Mouse (Mus musculus) brown adipose tissue, adult 24 weeks (tissue): ENCODE data around the gene Syce2. TPM values are rescaled to one million over a fixed set of nuclear protein-coding genes. Genes with fewer than 3 reads are reported as not detected.

Experiments
- H3K27ac ChIP-seq: fragments of 200-500 bp; replicated peaks from 2 replicates; pipeline ENCODE4 v1.5.1; 2012; ENCODE audit warnings: low read depth, mild to moderate bottlenecking, low read length
- H3K4me1 ChIP-seq: fragments of 200-500 bp; 2 replicates; pipeline ENCODE4 v1.6.1; 2012; ENCODE audit warnings: low read length, mixed read lengths; ENCODE audit not compliant: control insufficient read depth, insufficient read depth, insufficient read length
- H3K4me3 ChIP-seq: fragments of 200-500 bp; 2 replicates; pipeline ENCODE4 v1.5.1; 2012; ENCODE audit warnings: low read depth, mild to moderate bottlenecking, low read length, moderate library complexity; ENCODE audit not compliant: insufficient read depth
- polyA plus RNA-seq: library from polyadenylated mRNA; stranded (reverse); fragments of >200 nt; gene quantifications from 2 replicates; pipeline ENCODE4 v1.2.4, GENCODE M21; 2012; ENCODE audit not compliant: missing spikeins, insufficient read depth, insufficient read length

The Syce2 gene
- polyA plus RNA-seq, 1 experiment = 3.6 TPM

DNA sequence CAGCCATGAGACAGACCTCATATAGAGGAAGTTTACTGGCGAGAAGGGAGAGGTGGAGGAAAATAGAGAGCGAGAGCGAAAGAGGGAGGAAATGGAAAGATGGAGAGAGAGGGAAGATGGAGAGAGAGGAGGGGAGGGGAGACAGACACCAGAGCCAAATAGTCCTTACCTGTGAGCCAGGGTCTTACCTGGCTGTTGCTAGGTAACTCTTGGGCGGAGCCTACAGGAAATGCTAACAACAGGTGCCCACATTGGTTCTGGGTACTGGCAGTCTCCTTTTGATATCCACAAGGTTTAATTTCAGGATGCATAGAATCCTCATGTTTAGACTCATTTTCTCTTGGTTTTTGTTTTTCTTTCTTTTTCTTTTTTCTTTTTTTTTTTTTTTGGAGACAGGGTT, 1.1 kb downstream of the Syce2 start:
- peaks cover 3% of the 10 kb centered on the region; the same call in 1 of the 2 replicates for H3K4me1 ChIP-seq
- H3K4me3 ChIP-seq = peak overlapping the region; percentile 52; the same call in 1 of the 2 replicates
- H3K27ac ChIP-seq = no peak overlapping the region

- no peak overlapping the region for H3K4me3 ChIP-seq
- no peak overlapping the region for H3K27ac ChIP-seq
- peaks cover 3% of the 10 kb centered on the region; the same call in 1 of the 2 replicates for H3K4me1 ChIP-seq
Measured at GRCm38 (mm10) chr8:84874339-84874738, 2.4 kb downstream of the Syce2 start.

DNA sequence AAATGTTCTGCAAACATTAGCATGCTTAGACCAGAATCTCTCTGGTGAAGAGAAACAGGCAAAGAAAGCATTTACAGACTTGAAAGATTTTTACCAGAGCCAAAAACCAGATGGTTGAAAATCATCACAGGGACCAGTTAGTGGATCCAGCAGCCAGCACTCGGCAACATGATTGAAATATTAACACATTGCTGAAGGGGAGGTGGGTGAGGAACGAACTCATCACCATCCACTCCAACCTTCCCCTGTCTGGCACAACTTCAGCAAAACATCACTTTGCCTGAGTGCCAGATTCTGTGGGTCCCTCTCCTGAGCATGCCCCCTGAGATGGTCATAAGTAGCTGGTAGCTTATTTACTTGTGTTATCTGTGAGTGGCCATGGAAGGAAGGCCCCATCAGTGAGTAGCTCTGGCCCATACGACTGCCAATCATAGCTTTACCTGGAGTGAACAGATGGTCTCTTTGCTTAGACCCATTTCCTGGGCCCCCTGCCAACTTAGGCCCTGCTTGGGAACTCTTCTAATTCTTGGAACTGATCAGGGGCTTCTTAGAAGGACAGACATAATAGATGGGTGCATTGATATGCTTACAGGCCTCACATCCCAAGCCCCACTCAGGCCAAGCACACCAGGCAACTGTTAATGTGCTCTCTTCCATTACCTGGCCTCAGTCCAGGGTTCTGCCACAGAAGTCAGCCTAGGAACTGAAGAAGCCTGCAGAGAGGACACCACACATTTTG, 5.6 kb downstream of the Syce2 start:
- Histone ChIP-seq H3K27ac (no peak overlapping the region), H3K4me1 (peaks cover 3% of the 10 kb centered on the region; the same call in 1 of the 2 replicates), H3K4me3 (no peak overlapping the region)

DNA sequence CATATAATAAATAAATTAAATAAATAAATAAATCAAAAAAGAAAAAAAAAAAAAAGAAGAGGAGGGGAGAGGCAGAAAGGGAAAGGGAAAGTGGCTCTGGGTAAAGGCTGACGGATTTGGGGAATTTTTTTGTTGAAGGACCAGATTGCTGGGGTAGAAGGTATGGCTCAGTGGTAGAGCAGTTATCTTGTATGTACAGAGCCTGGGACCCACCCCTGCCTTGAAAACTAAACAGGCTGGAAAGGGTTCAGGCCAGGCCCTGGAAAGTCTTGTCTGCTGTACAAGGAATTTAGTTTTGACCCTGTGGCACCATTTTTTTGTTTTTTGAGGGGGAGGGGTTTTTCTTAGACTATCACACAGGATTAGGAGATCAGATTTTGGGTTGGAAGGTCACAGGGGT, 7.0 kb downstream of the Syce2 start:
- Histone ChIP-seq H3K4me3 (no peak overlapping the region), H3K4me1 (no peaks in the 10 kb centered on the region), H3K27ac (no peak overlapping the region)

DNA sequence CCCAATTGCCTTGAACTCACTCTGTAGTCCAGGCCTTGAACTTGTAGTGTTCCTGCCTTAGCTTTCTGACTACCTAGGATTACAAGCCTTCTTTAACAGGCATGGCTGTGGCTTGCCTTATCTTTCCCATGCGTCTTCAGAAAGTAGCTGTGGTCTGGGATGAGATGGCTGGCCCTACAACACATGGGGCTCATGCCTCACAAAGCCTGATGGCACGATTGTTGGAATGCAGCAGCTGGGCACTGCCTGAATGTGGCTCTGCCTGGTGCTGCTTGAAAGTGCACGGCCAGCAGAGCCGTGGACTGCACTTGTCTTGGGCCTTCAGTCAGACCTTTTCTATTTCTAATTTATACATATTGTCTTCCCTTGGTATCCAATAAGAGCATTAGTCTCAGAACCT, 12.8 kb downstream of the Syce2 start:
- Histone ChIP-seq H3K4me3 (no peak overlapping the region), H3K4me1 (no peaks in the 10 kb centered on the region), H3K27ac (no peak overlapping the region)

DNA sequence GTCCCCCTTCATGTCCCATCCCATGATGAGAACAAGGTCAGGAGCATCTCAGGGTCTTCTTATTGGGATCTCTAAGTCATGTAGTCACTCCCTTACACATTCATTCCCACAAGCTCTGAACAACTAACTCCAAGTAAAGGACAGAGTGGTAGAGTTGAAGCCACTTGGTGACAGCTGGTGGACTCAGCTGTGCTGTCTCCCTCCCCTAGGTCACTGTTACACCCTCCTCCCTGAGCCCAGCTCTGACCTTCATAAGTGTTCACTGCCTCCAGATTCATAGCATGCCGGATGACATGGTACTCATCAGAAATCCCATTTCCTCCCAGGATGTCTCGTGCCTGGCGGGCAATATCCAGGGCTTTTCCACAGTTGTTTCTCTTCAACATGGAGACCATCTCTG, 16.4 kb downstream of the Syce2 start:
- H3K4me1 ChIP-seq = peaks cover 3% of the 10 kb centered on the region; the same call in 1 of the 2 replicates
- H3K4me3 ChIP-seq = no peak overlapping the region
- no peak overlapping the region for H3K27ac ChIP-seq

- H3K4me1 ChIP-seq = peaks cover 3% of the 10 kb centered on the region; the same call in 1 of the 2 replicates
- H3K4me3 ChIP-seq = no peak overlapping the region
- H3K27ac ChIP-seq = no peak overlapping the region
Measured at GRCm38 (mm10) chr8:84889141-84889540, 17.2 kb downstream of the Syce2 start.

DNA sequence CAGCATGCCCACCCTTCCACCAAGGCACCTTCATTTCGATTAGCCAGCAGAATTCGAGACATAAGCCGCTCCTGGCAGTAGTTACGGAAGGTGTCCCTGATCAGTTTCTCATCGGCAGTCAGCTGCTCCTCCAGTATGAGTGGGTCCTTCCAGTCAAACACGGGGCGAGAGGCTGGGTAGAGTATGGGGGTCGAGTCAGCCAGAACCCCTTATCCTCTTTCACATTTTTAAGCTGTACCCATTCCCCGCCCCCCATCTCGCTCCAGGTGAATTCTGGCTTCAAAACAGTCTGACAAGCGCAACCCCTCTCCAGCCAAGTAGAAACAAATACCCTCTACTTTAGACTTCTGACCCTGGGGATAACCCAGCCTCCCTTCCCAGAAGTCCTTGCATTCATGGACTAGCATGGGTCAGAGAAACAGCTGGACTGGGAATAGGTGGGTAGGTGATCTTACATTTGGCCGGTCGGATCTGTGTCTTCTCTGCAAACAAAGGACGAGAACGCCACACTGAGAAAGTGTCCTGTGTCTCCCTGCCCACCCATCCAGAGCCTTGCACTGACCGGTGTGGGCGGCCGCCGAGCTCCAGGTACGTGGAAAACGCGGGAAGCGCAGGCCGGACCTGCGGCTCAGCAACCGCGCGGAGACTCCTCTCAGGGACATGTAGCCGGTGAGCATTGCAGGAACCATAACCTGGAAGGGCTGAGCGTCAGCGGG, 21.2 kb downstream of the Syce2 start:
- Histone ChIP-seq H3K27ac (no peak overlapping the region), H3K4me1 (peaks cover 3% of the 10 kb centered on the region; the same call in 1 of the 2 replicates), H3K4me3 (peak overlapping the region; percentile 84)

GRCm38 (mm10) chr8:84893709-84894134, 21.8 kb downstream of the Syce2 start, which contains the start of gene Gcdh:
Gene Gcdh (minus strand): TSS chr8:84893921.
- Histone ChIP-seq H3K4me3 (peak within 1 kb of the TSS; percentile 84), H3K27ac (no peak within 1 kb of the TSS), H3K4me1 (peaks cover 3% of the 10 kb centered on the region; the same call in 1 of the 2 replicates)

GRCm38 (mm10) chr8:84895963-84896362, 24.1 kb downstream of the Syce2 start:
- Histone ChIP-seq H3K27ac (no peak overlapping the region), H3K4me3 (no peak overlapping the region), H3K4me1 (peaks cover 3% of the 10 kb centered on the region; the same call in 1 of the 2 replicates)

GRCm38 (mm10) chr8:84901071-84901470, 29.2 kb downstream of the Syce2 start:
- H3K27ac ChIP-seq = no peak overlapping the region
- H3K4me3 ChIP-seq = no peak overlapping the region
- no peaks in the 10 kb centered on the region for H3K4me1 ChIP-seq

- H3K4me3 ChIP-seq = peak within 1 kb of the TSS; percentile 63
- H3K4me1 ChIP-seq = no peaks in the 10 kb centered on the region
- no peak within 1 kb of the TSS for H3K27ac ChIP-seq
Measured at GRCm38 (mm10) chr8:84901752-84902151, 29.8 kb downstream of the Syce2 start, which contains the start of gene Klf1. Gene Klf1 (plus strand): TSS chr8:84901928.

DNA sequence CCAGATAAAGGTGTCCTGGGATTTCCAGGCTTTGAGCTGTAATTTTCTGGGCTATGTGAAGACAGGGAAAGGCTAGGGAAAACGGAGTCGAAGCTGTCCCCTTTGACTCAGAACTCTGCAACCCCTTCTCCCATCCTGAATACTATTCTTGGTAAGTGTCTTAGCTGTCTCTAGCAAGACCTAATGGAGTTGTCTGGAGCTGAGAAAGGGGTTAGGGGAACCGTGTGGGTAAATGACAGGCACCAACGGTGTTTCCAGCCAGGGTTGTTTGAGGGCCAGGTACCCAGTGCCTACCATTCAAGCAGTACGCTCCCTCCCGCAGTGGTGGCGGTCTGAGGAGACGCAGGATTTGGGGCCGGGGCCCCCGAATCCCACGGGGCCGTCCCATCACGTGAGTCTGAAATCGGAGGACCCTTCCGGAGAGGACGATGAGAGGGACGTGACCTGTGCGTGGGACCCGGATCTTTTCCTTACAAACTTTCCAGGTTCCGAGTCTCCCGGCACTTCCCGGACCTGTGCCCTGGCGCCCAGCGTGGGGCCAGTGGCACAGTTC, 30.5 kb downstream of the Syce2 start:
- Histone ChIP-seq H3K4me1 (no peaks in the 10 kb centered on the region), H3K27ac (no peak overlapping the region)

DNA sequence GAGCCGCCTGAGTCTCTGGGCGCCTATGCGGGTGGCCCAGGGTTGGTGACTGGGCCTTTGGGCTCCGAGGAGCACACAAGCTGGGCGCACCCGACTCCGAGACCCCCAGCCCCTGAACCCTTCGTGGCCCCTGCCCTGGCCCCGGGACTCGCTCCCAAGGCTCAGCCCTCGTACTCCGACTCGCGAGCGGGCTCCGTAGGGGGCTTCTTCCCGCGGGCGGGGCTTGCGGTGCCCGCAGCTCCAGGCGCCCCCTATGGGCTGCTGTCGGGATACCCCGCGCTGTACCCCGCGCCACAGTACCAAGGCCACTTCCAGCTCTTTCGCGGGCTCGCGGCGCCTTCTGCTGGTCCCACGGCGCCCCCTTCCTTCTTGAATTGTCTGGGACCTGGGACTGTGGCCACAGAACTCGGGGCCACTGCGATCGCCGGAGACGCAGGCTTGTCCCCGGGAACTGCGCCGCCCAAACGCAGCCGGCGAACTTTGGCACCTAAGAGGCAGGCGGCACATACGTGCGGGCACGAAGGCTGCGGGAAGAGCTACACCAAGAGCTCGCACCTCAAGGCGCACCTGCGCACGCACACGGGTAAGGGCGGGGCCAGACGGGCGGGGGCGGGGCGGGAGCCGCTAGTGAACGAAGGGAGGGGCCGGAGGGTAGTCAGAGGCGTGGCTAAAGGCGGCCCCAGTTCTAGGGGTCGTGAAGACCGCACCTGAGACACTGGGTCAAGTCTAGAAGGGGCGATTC, 31.2 kb downstream of the Syce2 start:
- no peaks in the 10 kb centered on the region for H3K4me1 ChIP-seq
- H3K27ac ChIP-seq = no peak overlapping the region
- peak overlapping the region; percentile 63 for H3K4me3 ChIP-seq

More for the DNA sequence above, 30.5 kb downstream of the Syce2 start:
- peak overlapping the region; percentile 63 for H3K4me3 ChIP-seq

DNA sequence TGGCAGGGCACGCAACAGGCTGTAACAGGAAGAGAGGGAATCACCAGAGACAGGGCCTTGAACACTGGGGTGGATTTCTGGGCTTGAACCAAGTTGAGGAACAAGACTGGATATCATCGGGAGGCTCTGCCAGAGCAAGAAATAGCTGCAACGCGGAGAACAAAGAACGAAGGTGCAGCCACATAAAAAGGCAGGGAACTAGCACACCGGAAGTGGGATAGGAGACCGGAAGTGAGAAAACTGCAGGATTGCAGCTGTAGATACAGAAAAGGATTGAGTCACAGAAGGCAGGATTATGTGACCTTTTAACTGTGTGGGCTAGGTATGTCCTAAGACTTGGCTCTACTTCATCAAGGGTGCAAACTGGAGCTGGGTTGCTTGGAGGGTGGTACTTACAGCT, 32.4 kb downstream of the Syce2 start:
- peaks cover 4% of the 10 kb centered on the region for H3K4me1 ChIP-seq
- no peak overlapping the region for H3K4me3 ChIP-seq
- H3K27ac ChIP-seq = no peak overlapping the region
